Mouse (Mus musculus) heart, adult 2 months (tissue): ENCODE results near the gene Man1c1.

Experiments
- CTCF ChIP-seq: fragments of 200-600 bp; IDR thresholded peaks from 2 replicates; pipeline ENCODE4 v1.8.1; 2022; ENCODE audit warnings: antibody characterized with exemption, mild to moderate bottlenecking, moderate library complexity
- POLR2A ChIP-seq: fragments of 200-500 bp; IDR thresholded peaks from 2 replicates; pipeline ENCODE4 v1.6.1; 2011; ENCODE audit warnings: mild to moderate bottlenecking, low read depth, low read length, control low read depth; ENCODE audit not compliant: insufficient read depth

- TF ChIP-seq POLR2A (no peak), CTCF (no peak)
These were observed 180.6 kb downstream of the Man1c1 start for GRCm38 (mm10) chr4:134523447-134523846.
